Mouse (Mus musculus) 3T3-L1 (cell line): ENCODE measurements around the gene Ctf1.

Experiments
- DNase-seq: peaks from one replicate; pipeline ENCODE4 v3.0.0-alpha.2; 2015; ENCODE audit warnings: low read depth, low spot score

Gene Ctf1

DNA sequence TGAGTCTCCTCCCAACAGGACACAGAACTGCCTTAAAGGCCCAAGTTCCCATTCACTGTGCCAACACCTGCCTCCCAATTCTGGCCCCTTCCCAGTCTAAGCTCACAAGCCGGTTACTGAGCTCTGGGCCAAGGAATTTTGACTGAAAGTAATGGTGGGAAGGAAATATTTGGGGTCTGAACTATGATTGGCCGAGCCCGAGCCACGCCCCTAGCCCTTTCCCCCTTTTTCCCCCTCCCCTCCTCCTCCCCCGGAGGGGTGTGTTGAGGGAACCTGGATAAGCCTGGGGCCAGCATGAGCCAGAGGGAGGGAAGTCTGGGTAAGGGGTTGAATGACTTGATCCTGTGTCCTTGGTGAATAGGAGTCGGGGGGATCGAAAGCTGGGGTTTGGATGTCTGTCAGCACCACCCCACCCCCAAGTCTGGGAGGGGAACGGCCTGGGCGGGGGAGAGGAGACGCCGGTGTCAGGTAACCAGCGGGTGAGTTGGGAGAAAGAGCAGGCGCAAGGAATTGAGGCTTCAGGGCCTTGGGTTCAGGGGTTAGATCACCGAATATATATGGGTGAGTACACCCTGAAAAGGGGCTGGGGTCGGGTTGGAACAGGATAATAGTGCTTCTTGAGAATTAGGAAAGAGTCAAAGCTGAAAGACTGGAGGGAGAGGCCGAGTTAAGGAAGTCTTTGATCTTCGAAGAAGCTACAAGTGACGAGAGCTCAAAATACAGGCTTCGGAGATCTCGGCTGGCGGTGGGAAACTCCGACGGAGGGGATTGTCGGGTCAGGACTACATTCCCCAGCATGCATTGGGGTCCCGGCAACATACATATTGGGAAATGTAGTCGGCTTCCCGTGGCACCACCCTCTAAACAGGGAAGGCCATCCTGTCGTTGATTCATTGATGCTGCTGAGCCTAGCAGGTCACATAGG, at the start of gene Ctf1:
TSS of gene Ctf1 (plus strand) at position 276 of the 925 bp plus-strand sequence.
- peak; percentile 87 for DNase-seq

DNA sequence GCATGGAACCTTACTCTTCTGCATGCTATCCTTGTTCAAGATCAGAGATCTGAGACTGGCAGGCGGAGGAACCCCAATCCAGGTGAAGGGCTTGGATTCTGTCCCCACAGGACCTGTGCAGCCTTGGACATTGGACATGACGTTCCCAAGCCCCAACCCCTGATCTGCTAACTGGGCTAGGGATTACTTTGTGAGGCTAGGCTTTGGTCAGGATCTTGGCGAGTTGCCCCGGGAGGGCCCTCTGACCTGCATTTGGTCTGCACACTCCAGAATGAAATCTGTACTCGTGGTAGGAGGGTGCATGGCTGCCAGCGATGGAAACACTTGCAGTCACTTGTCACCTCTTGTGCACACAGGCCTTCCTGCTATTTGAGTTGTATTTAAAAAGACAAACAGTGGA, 49.6 kb upstream of the Ctf1 start:
- no peak for DNase-seq

DNA sequence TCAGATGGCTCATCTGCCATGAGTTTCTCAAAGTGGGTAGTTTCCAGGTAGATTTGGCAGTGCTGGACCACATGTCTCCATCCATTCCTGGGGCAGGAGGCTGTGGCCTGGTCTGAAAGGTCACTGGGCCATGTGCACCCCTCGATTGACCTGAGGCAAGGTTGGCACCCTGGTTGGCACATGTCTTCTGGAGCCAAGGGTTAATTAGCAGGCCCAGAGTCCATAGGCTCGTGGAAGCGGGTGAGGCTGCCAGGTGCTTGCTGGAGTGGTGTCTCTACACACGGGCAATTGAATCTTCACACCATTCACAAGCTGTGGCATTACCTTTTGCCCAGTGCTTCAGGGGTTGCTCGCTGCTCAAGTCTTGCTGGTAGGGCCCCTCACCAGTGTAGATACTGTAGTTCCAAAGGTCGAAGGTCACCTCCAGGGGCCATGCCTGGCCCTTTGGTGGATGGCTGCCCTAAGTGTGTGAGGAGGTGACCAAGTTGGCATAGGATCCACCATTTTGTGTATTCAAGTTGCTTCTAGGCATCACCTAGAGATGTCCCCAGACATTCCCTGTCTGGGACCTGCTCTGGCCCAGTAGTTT, 46.4 kb upstream of the Ctf1 start:
- no peak for DNase-seq

DNA sequence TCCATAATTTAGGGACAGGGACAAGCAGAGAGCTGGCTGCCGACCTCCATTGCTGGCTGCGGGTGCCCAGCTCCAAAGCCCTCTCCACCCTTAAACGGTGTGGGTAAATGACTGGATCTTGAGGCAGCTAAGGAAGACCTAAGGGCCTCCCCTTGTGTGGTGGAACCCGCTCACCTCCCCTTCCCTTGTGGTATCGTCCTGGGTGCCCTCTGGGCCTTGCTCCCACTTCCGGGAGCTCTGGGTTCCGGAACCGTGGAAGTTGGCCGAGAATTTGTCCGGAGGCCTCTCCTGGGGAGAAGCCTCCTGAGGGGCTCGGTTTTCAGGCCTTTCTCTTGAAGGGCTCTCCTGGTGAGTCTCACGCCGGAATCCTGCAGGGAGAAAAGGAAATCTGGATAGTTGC, 45.9 kb upstream of the Ctf1 start:
- no peak for DNase-seq

DNA sequence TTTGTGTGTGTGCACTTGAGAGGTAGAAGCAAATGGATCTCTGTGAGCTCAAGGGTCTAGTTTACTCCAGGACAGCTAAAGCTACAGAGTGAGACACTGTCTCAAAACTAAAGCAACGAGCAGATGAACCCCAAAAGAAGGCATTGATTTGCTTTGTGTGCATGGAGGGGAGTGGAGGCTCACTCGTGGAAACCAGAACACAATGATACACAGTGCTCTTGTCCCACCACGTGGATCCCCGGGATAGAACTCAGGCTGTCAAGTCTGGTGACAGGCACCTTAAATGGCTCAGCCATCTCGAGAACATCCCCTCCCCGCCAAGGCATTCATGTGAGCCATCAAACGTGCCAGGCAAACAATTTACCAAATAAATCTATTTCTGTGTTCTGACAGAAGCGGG, 45.4 kb upstream of the Ctf1 start:
- no peak for DNase-seq

DNA sequence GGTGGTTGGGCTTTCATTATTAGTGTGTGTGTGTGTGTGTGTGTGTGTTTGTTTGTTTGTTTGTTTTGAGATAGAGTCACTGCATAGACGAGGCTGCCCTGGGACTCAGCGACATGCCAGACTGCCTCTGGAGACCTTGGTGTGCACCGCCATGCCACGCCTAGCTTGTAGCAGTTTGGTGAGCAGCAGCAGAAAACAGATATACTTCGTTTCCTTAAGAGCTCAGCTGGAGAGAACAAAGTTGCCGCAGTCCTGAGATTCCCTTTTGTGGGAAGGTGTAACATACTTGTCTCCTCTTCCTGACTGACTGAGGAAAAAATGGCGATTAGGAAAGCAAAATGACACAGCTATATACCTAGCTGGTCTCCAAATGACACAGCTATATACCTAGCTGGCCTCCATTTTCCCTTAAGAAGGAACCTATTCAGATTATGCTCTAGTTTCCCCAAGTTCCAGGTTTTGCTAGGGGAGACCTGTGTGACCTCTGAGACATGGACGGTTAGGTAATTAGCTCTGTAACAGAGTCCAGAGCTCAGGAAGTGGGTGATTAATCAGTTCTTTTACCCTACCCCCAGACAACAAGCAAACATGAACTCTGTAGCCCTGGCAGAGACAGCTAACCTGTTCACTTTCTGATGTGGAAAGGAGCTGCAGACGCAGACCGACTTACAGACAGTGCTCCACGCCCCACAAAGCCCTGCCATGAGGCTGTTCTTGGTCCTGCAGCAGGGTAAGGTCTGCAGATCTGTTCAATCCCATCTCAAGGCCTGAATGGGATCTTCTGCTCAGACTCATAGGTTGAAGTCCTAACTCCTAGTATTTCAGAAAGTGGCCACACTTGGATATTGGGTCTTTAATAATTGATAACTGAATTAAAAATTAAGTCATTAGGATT, 40.4 kb upstream of the Ctf1 start:
- DNase-seq = no peak

DNA sequence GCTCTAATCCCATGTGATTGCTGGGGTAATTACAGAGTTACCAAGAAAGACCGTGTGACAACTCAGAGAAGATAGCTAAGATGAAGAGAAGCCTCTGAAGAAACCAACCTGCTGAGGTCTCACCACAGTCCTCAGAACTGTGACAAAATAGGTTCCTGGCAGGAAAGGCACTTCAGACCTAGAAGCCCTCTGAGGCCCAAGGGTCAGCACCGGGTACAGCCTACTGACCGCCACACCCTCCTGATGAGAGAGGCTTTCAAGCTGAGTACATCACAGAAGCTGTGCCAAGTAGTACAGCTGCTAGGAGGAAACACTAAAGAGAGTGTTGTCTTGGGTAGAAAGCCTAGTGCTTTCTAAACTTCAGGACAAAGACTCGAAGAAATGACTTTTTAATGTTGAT, 39.8 kb upstream of the Ctf1 start:
- no peak for DNase-seq

DNA sequence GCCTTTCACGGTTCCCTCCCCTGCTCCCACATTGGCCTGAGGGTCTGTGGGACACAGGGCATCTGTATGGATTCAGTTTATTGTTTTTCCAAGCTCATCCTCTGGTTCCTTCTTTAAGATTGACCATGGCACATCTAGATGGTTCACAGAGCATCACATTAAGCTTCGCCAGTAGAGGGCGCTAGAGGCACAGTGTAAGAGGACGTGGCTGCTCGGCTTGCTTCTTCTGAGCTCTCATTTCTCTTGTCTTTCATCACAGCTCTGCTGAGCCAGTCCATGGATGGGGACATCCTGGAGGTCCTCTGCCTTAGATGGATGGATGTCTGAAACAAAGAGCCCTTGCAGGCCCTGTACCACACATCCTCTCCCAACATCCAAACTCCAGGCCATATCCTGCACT, 37.6 kb upstream of the Ctf1 start:
- DNase-seq = peak; percentile 91

DNA sequence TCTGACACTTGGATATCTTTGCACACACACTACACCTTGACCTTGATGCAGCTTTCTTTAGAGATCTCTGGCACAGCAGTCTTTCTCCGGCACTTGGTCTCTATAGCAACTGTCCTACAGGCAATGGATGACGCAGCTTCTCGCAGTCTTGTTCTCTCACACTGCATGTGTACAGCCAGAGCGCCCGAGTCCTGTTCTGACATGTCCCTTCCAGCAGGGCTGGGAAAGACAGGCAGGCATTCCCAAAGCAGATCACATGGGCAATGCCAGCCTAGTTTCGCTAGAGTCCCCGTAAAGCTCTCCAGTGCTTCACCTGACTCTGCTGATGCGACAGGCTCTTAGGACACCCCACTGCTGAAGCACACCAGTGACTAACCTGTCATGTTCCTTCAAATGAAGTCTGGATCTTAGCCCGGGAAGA, 37.1 kb upstream of the Ctf1 start:
- DNase-seq = peak; percentile 13

DNA sequence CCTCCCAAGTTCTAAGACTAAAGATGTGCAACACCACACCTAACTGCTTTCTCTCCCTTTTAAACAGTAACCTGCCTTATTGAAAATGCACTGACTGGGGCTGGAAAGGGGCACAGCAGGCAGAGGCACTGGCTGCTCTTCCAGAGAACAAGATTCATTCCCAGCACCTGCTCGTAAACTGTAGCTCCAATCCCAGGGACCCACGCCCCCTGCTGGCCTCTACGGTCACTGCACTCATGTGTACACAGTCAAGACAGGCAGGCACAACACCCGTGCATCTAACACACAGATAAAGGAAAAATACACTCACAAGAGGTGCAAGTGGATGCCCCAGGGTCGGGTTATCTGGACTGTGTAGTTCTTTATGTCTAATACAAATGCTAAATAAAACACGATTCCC, 35.5 kb upstream of the Ctf1 start:
- DNase-seq = peak; percentile 49

DNA sequence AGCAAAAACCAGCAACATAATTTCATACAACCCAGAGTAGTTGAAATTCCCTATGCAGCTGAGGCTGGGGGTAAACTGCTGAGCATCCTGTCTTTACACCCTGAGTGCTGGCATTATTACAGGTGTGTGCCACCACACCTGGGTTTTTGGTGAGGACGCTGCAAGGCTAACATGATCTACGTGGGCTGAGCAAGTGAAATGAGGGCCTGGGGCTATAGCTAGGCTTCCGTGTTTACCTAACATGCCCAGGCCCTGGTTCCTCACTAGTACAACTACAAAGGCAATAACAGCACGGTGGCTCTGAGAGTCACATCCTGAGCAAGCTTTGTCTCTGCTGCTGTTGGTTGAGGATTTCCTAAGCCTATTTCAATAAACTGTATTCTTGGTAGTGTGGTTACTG, 34.9 kb upstream of the Ctf1 start:
- DNase-seq = no peak

DNA sequence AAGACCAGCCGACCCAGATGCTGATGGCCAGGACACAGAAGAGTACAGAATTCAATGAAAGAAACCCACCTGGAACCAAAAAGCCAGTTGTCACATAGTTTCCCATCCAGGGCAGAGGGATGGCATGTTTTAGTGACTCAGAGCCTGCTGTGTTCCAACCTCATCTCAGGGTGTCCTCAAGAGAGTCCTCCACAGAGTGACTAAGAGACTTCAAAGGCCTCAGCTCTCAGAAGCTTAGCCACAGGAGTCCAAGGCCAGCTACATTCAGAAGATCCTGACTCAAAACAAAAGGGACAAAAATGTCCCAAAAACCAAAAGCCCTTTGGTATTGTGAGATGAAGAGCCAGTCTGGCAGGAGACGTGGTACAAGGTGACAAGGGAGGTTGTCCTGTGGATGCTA, 33.7 kb upstream of the Ctf1 start:
- DNase-seq = no peak

DNA sequence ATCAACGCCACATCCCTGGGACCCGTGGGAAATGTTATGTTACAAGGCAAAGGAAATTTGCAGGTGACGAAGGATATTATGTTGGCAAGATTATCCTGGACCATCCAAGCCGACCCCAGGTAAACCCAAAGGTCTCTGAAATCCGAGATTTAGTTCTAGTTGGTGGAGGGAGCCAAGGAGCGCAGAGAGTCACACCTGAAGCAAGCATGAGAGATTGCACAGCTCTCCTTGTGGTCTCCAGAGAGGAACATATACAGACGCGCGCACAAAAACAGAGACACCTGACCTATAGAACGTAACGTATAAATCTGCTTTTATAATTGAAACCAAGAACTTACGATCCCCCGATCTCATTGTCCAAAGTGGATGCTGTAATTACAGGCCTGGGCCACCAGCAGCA, 32.0 kb upstream of the Ctf1 start:
- no peak for DNase-seq

DNA sequence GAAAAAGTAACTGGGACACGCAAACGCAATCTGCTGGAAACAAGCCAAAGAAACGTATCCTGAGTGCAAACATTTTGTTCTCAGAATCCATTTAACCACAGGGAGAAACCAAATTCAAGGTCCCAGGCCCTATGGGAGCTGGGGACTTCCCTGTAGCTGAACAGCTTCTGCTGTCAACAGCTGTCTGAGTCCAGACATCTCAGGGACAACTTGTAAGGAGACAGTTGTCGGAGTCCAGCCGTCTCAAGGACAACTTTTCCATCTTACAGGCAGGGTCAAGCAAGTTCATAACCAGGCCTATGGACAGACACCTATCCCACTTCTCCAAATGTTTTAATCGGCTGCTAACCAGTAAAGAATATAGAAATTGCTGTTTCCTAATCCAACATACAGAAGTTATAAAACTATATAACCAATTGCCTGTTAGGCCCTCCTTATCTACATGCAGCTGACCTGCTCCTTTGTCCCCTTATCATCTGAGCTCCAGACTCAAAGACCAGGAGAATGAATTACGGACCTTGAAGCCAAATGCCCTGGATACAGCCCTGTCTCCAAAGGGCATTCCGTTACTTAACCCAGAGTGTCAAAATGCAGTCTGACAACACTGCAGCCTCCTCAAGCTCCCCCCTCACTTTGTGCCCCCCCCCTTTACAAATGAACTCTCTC, 30.5 kb upstream of the Ctf1 start:
- DNase-seq = no peak

DNA sequence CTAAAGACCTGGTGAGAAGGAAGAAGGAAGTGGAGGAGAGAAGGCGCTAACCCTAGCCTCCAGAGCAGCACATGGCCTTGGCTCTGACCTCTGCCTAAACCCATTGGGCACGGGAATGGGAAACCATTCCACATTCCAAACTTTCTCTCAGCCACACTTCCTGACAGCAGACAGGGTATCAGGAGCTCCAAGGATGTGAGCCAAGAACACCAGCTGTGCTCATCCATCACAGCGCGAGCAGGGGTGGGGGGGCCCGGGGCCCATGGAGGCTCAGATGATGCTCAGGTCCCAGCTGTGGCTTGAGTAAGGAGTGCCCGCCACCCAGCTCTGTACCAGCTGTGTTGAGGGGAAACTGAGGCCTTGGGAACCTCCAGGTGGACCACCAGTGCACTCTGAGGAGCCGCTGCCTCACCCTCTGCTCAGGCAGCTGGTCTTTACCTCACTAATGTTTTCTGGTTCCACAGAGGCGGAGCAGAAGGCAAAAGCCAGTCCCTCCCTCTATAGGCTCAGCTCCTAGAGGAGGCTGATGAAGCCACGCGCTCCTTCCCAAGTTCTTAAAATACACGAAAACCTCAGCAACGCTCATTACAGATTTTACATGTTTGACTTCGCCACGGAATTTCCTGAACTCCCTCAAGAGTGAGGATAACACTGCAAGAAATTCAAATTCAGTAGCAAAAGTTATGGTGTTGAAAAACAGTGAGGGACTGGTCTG, 27.1 kb upstream of the Ctf1 start:
- DNase-seq = peak; percentile 16

DNA sequence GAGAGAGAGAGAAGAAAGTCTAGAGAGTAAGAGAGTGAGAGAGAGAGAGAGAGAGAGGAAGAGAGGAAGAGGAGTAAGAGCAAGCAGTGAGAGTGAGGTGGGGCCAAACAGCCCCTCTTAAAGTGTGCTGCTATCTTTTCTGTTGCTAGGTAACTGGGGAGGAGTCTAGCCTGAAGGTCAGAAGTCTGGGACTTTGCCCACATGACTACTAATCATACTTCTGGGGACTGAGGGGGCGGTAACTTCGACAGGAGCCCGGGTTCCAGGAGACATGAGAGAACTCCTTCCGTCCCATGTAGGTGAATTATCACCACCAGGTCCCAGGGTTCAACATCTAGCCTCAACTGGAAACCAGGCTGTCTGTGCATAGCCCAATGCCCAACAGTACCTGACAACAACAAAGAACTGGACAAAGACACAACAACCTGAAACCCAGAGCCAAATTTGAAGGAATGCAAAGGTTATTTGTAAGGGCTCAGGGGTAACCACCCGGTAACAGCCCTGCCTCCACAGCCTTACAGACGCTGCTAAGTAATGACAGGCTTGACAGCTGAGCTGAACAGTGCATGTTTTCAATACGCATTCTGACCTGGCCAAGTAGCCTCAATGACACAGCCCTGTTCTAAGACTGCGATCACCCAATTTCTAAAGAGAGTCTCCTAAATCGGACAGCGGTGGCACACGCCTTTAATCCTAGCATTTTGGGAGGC, 25.6 kb upstream of the Ctf1 start:
- DNase-seq = no peak

DNA sequence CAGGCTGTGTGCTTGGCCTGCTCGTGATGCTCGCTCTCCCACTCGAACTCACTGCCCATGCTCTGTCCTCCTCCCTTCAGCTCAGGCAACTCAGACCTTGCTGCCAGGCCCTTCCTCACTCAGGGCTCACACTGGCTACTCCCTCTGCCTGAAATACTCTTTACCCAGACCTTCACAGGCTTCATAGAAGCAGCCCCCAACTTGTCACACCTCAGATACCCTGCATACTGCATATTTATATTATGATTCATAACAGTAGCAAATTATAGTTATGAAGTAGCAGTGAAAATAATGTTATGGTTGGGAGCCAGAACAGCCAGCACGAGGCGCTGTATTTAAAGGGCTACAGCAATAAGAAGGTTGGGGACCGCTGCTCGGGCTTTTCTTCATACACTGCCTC, 23.6 kb upstream of the Ctf1 start:
- DNase-seq = no peak

DNA sequence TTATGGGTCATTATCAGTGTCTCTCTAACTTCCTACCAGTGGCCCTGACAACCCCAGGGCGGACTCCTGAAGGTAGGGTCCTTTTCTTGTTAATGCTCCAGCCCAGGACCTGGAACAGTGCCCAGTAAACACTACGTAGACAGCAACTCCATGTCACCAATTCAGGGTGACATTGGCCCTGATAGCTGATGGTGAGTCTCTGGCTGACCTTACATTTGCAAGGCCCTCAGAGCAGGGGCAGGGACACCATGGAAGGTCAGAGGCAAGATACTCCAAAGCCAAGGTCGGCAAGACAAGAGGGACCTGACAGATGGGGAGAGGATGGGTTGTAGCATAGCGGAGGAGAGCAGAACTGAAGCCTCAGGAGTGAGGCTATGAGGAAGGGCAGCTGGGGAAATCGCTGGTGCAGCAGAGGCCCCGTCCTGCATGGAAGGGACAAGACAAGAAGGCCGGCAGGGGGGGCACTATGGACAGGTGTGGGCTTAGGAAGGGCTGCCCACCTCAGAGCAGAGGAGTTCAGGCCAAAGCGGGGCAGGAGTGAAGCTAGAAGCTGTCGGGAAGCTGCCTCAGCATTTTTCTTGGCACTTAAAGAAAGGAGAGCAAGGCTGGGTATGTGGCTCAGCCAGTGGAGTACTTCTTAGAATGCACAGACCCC, 22.8 kb upstream of the Ctf1 start:
- no peak for DNase-seq

DNA sequence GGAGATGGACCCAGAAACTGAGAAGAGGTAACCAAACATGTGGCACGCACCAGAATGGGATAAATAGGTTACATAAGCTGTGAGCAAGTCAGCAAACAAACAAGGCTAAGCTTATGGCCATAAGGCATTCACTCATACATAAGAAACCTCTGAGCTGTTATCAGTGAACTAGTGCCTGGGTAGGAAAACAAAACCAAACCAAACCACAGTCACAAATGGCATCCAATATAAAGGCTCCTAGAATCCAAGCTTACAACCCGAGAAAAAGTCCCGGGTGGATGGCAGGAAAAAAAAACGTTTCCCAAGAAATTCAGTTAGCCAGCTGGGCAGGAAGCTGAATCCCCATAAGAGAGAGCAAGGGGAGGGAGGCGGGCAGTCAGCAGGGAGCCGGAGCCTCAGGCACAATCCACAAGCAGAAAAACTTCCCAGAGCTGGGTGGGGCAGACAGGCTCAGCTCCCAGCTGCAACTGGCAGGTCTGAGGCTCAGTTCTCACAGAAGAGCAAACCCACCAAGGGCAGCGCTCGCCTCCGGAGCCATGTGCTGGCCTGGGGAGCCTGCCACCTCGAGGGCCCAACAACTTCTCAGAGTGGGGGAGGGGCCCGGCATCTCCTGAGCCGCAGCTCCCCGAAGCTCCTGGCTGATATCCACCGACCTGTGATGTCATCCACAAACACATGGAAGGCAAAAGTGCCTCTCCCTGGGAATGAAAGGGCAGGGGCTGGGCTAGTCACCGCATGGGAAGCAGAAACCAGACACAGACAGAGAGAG, 21.1 kb upstream of the Ctf1 start:
- peak; percentile 95 for DNase-seq
